Comparison of ENCODE assay signal across 8 mouse cellular contexts in the genomic region with DNA sequence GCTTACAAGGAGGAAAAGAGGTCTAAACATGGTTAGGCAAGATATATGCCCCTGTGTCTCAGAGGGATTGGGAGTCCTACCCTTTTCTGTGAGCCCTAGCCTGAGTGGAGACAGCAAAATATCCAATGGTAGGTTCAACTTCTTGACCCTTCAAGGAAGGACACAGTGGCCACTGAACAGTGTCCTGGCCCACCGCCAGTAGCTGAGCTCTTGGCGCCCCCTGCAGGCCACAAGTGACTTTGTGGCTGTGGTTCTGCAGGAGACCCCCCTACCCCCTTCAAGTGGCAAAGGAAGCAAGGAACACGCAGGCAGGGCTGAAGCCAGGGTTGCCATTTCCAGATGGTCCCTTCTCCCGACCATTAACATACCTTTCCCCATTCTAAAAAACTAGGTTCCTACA. TPM values are rescaled to one million over a fixed set of nuclear protein-coding genes. Genes with fewer than 3 reads are reported as not detected.
A peak's percentile ranks its signal among the peaks of the same experiment; 100 is the strongest.
DNase-seq lines count a peak whose midpoint lies in the region; ATAC-seq lines count a peak whose summit lies in the region.

No protein-coding gene starts in this region.

- H3K27ac ChIP-seq in midbrain, embryonic 10.5 days (replicated peaks) = no peak overlapping the region
- no peak overlapping the region for H3K27ac ChIP-seq in midbrain, embryonic 16.5 days (ENCODE audit: low read length)
- no peak overlapping the region for H3K27ac ChIP-seq in hindbrain, embryonic 14.5 days

- H3K9me3 ChIP-seq in midbrain, embryonic 10.5 days (replicated peaks) = no peaks in the 10 kb centered on the region
- H3K9me3 ChIP-seq in midbrain, embryonic 16.5 days (replicated peaks; ENCODE audit: control insufficient read depth, low read length, poor library complexity, severe bottlenecking) = no peaks in the 10 kb centered on the region
- no peaks in the 10 kb centered on the region for H3K9me3 ChIP-seq in hindbrain, embryonic 14.5 days (ENCODE audit: control insufficient read depth, low read length)

- no peak overlapping the region for H3K9ac ChIP-seq in midbrain, embryonic 16.5 days (ENCODE audit: low read depth, low read length)
- no peak overlapping the region for H3K9ac ChIP-seq in hindbrain, embryonic 14.5 days

- DNase-seq in midbrain, embryonic 10.5 days (ENCODE audit: low spot score) = peak; percentile 78
- DNase-seq in MN1 (ENCODE audit: low spot score) = peak; percentile 83
- DNase-seq in c-Kit-positive CD71-positive TER-119-negative erythroid progenitor cells, embryonic 14.5 days (ENCODE audit: low read depth) = peak; percentile 14
- peak; percentile 72 for DNase-seq in hindbrain, embryonic 14.5 days (ENCODE audit: low spot score)
- peak; percentile 35 to 52 for DNase-seq in lung, adult 18-20 months
- DNase-seq in thymus, postnatal 0 days (ENCODE audit: low spot score) = peak; percentile 48
- DNase-seq in left cerebral cortex, postnatal 25 days (ENCODE audit: low spot score in 2 of 2) = no peak

- H3K4me2 ChIP-seq in midbrain, embryonic 16.5 days (ENCODE audit: low read length) = no peak overlapping the region
- H3K4me2 ChIP-seq in hindbrain, embryonic 14.5 days (replicated peaks) = no peak overlapping the region

- peaks cover 16% of the 10 kb centered on the region for H3K4me1 ChIP-seq in midbrain, embryonic 10.5 days
- H3K4me1 ChIP-seq in midbrain, embryonic 16.5 days (ENCODE audit: control insufficient read depth, insufficient read depth, low read length) = peaks cover 3% of the 10 kb centered on the region
- H3K4me1 ChIP-seq in hindbrain, embryonic 14.5 days (replicated peaks; ENCODE audit: control insufficient read depth, insufficient read depth, low read length) = no peaks in the 10 kb centered on the region

- ATAC-seq in midbrain, embryonic 16.5 days = no peak
- ATAC-seq in hindbrain, embryonic 14.5 days (ENCODE audit: low FRiP score) = no peak

- no peaks in the 10 kb centered on the region for H3K36me3 ChIP-seq in midbrain, embryonic 10.5 days
- no peaks in the 10 kb centered on the region for H3K36me3 ChIP-seq in midbrain, embryonic 16.5 days (ENCODE audit: control insufficient read depth, insufficient read depth, low read length)
- H3K36me3 ChIP-seq in hindbrain, embryonic 14.5 days (replicated peaks; ENCODE audit: control insufficient read depth, insufficient read depth) = no peaks in the 10 kb centered on the region

- H3K27me3 ChIP-seq in midbrain, embryonic 10.5 days (ENCODE audit: low read depth, poor library complexity, severe bottlenecking) = peaks cover 36% of the 10 kb centered on the region
- H3K27me3 ChIP-seq in midbrain, embryonic 16.5 days (ENCODE audit: control insufficient read depth, insufficient read depth, low read depth, low read length) = peaks cover 14% of the 10 kb centered on the region; the same call in 1 of the 2 replicates
- peaks cover 12% of the 10 kb centered on the region for H3K27me3 ChIP-seq in hindbrain, embryonic 14.5 days (ENCODE audit: control insufficient read depth, insufficient read depth, low read length)

- 7% methylated on average over 4 of the region's 4 CpGs for WGBS in midbrain, embryonic 10.5 days
- 8% methylated on average over 4 of the region's 4 CpGs for WGBS in midbrain, embryonic 16.5 days
- WGBS in hindbrain, embryonic 14.5 days = 7% methylated on average over 4 of the region's 4 CpGs

- no peak overlapping the region for H3K4me3 ChIP-seq in midbrain, embryonic 10.5 days
- H3K4me3 ChIP-seq in midbrain, embryonic 16.5 days (ENCODE audit: low read depth, low read length) = no peak overlapping the region
- H3K4me3 ChIP-seq in hindbrain, embryonic 14.5 days (replicated peaks; ENCODE audit: low read length) = no peak overlapping the region

- intact Hi-C loops in left cerebral cortex, postnatal 25 days (cut with DNase I) = loop anchor here (1.0 kb wide), 1 partner anchor 124 kb away; no protein-coding TSS in a partner anchor

RNA-seq across cellular contexts. Expression of gene Wnt4, which starts 10.5 kb away (rescaled TPM):
- polyA plus RNA-seq in midbrain, embryonic 10.5 days (2016; fragmentation: Nextera tagmentation; extraction: Ambion mirVana) = 0.79 and 0.99 TPM in 2 replicates
- 1.6 and 2.7 TPM in 2 replicates for polyA plus RNA-seq in midbrain, embryonic 16.5 days (2015; fragmentation: Nextera tagmentation; extraction: Ambion mirVana)
- 1.9 and 2.2 TPM in 2 replicates for polyA plus RNA-seq in hindbrain, embryonic 14.5 days (2014; fragmentation: Nextera tagmentation; extraction: Ambion mirVana)
- 8.5 and 11.7 TPM in 2 replicates for polyA plus RNA-seq in thymus, postnatal 0 days (2015; fragmentation: Nextera tagmentation; extraction: Ambion mirVana)
- total RNA-seq in left cerebral cortex, postnatal 25 days (2021) = 10 to 100 TPM; 12.3 to 15.3 TPM

Comparison
In these comparisons a context has a peak if more than half of its experiments do, and no peak if none do; other contexts are left out.
1. DNase-seq: peak in midbrain, embryonic 10.5 days (single experiment), MN1 (single experiment), c-Kit-positive CD71-positive TER-119-negative erythroid progenitor cells, embryonic 14.5 days (single experiment), hindbrain, embryonic 14.5 days (single experiment), lung, adult 18-20 months (2 of 2) and thymus, postnatal 0 days (single experiment); none in left cerebral cortex, postnatal 25 days (0 of 2).